Mouse (Mus musculus) stomach, postnatal 0 days (tissue): ENCODE results near the gene Aqp3. TPM values are rescaled to one million over a fixed set of nuclear protein-coding genes. Genes with fewer than 3 reads are reported as not detected.

Source experiments
- ATAC-seq: fragments of 200-750 bp; cut with Nextera tagmentation; 2 replicates; pipeline ENCODE4 v1.8.0; 2017; ENCODE audit not compliant: low FRiP score, low TSS enrichment
- DNase-seq: peaks from one replicate; pipeline ENCODE4 v3.0.0-alpha.2; 2016; ENCODE audit warnings: low spot score
- H3K27ac ChIP-seq: fragments of 300-500 bp; sonication (generic); replicated peaks from 2 replicates; pipeline ENCODE4 v1.5.1; 2014; ENCODE audit warnings: mild to moderate bottlenecking, control low read depth
- H3K27me3 ChIP-seq: fragments of 300-500 bp; sonication (generic); 2 replicates; pipeline ENCODE4 v1.6.1; 2014; ENCODE audit warnings: low read length; ENCODE audit not compliant: control insufficient read depth, insufficient read depth
- H3K36me3 ChIP-seq: fragments of 300-500 bp; sonication (generic); 2 replicates; pipeline ENCODE4 v1.6.1; 2014; ENCODE audit warnings: low read length, mixed read lengths; ENCODE audit not compliant: control insufficient read depth, insufficient read depth
- H3K4me1 ChIP-seq: fragments of 300-500 bp; sonication (generic); replicated peaks from 2 replicates; pipeline ENCODE4 v1.6.1; 2014; ENCODE audit warnings: antibody characterized with exemption; ENCODE audit not compliant: control insufficient read depth, insufficient read depth
- H3K4me2 ChIP-seq: fragments of 300-500 bp; sonication (generic); replicated peaks from 2 replicates; pipeline ENCODE4 v1.6.1; 2014; ENCODE audit warnings: low read depth, mild to moderate bottlenecking, control low read depth, moderate library complexity
- H3K4me3 ChIP-seq: fragments of 300-500 bp; sonication (generic); 2 replicates; pipeline ENCODE4 v1.5.1; 2014; ENCODE audit warnings: low read depth, low read length, control low read depth
- H3K9ac ChIP-seq: fragments of 300-500 bp; sonication (generic); 2 replicates; pipeline ENCODE4 v1.6.1; 2014; ENCODE audit warnings: mild to moderate bottlenecking, low read length, control low read depth, mixed read lengths
- H3K9me3 ChIP-seq: fragments of 300-500 bp; sonication (generic); 2 replicates; pipeline ENCODE4 v1.6.1; 2016; ENCODE audit warnings: low read length; ENCODE audit not compliant: control insufficient read depth
- CTCF ChIP-seq: IDR thresholded peaks from 2 replicates; pipeline ENCODE4 v1.5.1; 2016; ENCODE audit warnings: antibody characterized with exemption, low read depth, mild to moderate bottlenecking, moderate library complexity
- EP300 ChIP-seq: optimal IDR thresholded peaks from 2 replicates; pipeline ENCODE3; 2016; ENCODE audit warnings: antibody characterized with exemption
- WGBS: fragments of 180-500 bp; shearing (Covaris S2); extraction: QIAGEN DNeasy Blood & Tissue Kit; methylation state at CpG from one replicate; pipeline ENCODE4 v1.1.7; 2014; 5-methylcytosine and 5-hydroxymethylcytosine counted together
- polyA plus RNA-seq: library from polyadenylated mRNA; unstranded; fragments of >200 nt; fragmentation: Nextera tagmentation; extraction: Ambion mirVana; gene quantifications from 2 replicates; pipeline ENCODE4 v1.2.1, GENCODE M21; 2015

Gene Aqp3
- polyA plus RNA-seq, 1 experiment from 2014 or later: 227 TPM

DNA sequence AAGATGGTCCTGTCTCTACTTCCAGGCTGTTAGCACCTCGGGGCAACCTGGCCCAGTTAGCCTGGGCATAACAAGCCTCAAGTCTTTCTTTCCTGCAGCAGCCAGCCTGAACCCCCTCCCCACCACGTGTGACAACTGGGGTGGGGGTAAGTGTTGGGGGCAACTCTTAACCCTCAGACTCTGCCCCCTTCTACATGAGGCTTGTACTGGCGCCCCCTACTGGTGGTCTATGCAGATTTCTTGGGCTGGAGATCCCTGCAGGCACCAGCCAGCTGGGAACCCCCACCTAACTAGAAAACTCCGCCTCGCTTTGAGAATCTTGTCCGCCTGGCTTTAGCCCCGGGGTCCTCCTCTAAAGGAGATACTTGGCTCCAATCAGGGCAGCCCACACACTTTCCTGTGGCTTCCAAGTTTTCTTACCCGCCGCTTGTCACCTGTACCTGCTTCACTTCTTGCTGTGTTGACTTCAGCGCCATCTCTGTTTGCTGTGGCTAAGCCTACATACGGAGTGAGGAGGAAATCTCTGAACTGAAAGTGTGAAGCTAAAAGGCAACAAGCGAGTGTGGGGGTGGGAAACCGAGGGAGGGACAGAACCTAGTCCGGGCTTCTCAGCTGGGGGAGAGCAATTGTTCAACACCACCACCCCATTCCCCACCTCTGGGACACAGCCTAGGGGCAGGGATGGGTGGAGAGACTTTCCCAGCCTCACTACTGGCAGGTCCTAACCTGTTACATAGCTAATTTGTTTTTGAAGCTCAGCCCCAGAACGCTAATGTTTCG, 33.9 kb downstream of the Aqp3 start:
- H3K4me3 ChIP-seq: peak overlapping the region; percentile 27
- no peak for TF ChIP-seq EP300
- TF ChIP-seq CTCF: peak; percentile 71
- H3K9me3 ChIP-seq: no peaks in the 10 kb centered on the region
- ATAC-seq: peak; percentile 66
- WGBS: 15% methylated on average over 16 of the region's 16 CpGs
- H3K9ac ChIP-seq: peak overlapping the region; percentile 48
- no peaks in the 10 kb centered on the region for H3K36me3 ChIP-seq
- no peaks in the 10 kb centered on the region for H3K4me1 ChIP-seq
- H3K27ac ChIP-seq: peak overlapping the region; percentile 78
- H3K4me2 ChIP-seq: peak overlapping the region; percentile 44
- DNase-seq: peak; percentile 68
- H3K27me3 ChIP-seq: no peaks in the 10 kb centered on the region

DNA sequence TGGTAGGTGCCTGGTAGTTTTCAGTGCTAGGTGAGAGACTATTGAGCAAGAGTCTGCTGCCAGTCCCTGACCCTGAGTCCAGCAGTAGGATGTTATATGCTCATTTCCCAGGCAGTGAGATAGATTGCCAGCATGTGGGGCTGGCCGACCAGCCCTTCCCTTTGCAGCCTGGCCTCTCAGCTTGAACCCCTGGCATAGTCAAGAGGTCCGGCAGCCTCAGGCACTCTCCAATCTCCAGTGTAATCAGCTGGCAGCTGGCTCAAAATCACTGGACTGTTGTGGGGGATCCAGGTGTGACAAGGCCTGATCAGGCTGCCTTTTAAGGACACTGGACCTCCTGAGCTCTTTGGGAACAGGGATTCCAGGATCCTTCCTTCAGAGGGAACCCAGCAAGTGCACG, 34.6 kb downstream of the Aqp3 start:
- no peak for ATAC-seq
- DNase-seq: no peak
- WGBS: 34% methylated on average over 3 of the region's 3 CpGs
- Histone ChIP-seq H3K4me3 (no peak overlapping the region), H3K9me3 (no peaks in the 10 kb centered on the region), H3K36me3 (no peaks in the 10 kb centered on the region), H3K4me1 (no peaks in the 10 kb centered on the region), H3K27me3 (no peaks in the 10 kb centered on the region), H3K4me2 (no peak overlapping the region), H3K27ac (peak overlapping the region; percentile 78), H3K9ac (peak overlapping the region; percentile 48; the same call in 1 of the 2 replicates)
- TF ChIP-seq EP300 (no peak), CTCF (no peak)

DNA sequence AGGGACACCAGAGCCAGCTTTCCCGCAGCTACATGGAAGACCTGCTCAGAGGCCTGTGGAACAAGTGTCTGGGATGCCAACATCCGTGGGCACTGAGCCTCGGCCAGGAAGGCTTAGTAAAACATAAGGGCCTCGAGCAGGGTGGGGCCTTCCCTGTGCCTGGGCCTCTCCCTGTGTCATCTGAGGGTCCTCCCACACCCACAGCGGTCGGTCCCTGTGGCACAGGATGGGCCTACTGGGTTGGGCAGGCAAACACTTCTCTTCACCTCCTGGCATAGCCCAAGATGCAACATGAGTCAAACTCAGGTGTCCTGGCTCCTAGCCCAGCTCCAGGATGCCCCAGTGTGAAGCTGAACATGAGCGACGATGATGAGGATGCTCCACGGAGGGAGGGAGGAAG, 40.6 kb downstream of the Aqp3 start:
- Histone ChIP-seq H3K9me3 (no peaks in the 10 kb centered on the region), H3K27ac (peak overlapping the region; percentile 20; the same call in 1 of the 2 replicates), H3K36me3 (no peaks in the 10 kb centered on the region), H3K4me3 (no peak overlapping the region), H3K9ac (no peak overlapping the region), H3K4me1 (0 out of 2 replicates have a peak, but pooled peaks cover 3% of the 10 kb centered on the region), H3K4me2 (no peak overlapping the region), H3K27me3 (no peaks in the 10 kb centered on the region)
- peak; percentile 43; the same call in 1 of the 2 replicates for ATAC-seq
- WGBS: 42% methylated on average over 6 of the region's 9 CpGs
- no peak for TF ChIP-seq EP300
- no peak for TF ChIP-seq CTCF
- DNase-seq: no peak

DNA sequence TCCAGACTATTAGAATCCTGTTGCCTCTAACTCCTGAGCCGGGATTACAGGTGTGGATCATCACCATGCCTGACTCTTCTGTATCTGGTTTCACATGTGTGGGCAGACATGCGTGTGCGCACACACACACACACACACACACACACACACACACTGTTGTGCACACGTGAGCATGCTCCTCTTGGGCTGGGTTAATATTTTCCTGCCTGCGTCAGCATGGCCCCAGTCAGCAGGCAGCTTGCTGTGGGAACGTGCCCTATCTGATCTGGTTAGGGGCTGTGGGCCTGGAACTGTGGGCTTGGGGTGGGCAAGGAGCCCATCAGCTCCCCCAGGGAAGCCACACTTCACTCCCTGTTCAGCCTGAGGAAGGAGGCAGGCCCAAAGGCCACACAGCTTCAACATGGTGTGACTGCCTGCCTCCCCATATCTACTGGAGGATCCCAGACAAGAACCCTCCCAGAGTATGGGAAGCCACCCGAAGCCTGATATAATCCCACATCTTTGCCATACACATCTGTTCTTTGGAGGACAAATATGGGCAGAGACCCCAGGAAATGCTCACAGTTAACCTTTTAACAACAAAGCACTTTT, 41.1 kb downstream of the Aqp3 start:
- H3K9me3 ChIP-seq: no peaks in the 10 kb centered on the region
- H3K4me1 ChIP-seq: 0 out of 2 replicates have a peak, but pooled peaks cover 3% of the 10 kb centered on the region
- H3K36me3 ChIP-seq: no peaks in the 10 kb centered on the region
- H3K27ac ChIP-seq: peak overlapping the region; percentile 20; the same call in 1 of the 2 replicates
- no peak overlapping the region for H3K4me3 ChIP-seq
- no peak overlapping the region for H3K4me2 ChIP-seq
- no peak overlapping the region for H3K9ac ChIP-seq
- H3K27me3 ChIP-seq: no peaks in the 10 kb centered on the region
- TF ChIP-seq EP300 (no peak), CTCF (no peak)
- WGBS: 62% methylated on average over 7 of the region's 7 CpGs
- no peak for DNase-seq
- no peak for ATAC-seq

DNA sequence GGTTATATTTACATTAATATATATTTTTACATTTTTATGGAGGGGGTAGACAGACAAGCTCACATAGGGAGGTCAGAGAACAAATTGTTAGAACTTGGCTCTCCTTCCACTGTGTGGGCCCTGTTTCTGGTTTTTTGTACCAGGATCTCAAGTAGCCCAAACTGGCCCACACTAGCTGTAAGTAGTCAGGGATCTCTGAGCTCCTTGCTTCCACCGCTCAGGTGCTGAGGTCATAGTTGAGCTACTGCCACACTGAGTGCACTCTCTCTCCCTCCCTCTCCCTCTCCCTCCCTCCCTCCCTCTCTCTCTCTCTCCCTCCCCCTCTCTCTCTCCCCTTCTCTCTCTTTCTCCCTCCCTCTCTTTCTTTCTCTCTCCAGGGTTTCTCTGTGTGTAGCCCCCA, 41.7 kb downstream of the Aqp3 start:
- DNase-seq (no peak), ATAC-seq (no peak)
- Histone ChIP-seq H3K27ac (no peak overlapping the region), H3K9me3 (no peaks in the 10 kb centered on the region), H3K4me2 (no peak overlapping the region), H3K27me3 (no peaks in the 10 kb centered on the region), H3K36me3 (no peaks in the 10 kb centered on the region), H3K9ac (no peak overlapping the region), H3K4me1 (peaks cover 3% of the 10 kb centered on the region; the same call in 1 of the 2 replicates), H3K4me3 (no peak overlapping the region)
- TF ChIP-seq CTCF: no peak
- no peak for TF ChIP-seq EP300
- 29% methylated on average over 1 of the region's 1 CpGs for WGBS

DNA sequence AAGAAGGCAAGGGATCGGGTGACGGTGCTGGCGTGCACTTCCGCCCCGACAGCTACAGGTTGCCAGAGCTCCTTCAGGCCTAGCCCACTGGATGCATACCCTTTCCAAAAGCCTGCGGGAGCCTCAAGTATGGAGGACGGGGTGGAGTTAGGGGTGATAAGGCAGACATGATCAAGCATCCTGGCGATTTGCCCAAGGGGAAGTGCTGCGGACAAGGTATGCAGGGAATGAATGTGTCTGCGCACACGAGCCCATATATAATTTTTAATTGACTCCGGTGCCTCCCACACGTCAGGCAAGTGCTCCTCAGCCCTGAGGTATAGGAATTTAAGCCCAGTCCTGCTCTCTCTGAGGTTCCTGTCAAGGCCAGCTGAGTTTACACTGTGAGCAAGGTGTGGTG, 42.9 kb downstream of the Aqp3 start:
- Histone ChIP-seq H3K4me3 (no peak overlapping the region), H3K4me2 (peak overlapping the region; percentile 5; the same call in 1 of the 2 replicates), H3K27me3 (no peaks in the 10 kb centered on the region), H3K9ac (no peak overlapping the region), H3K9me3 (no peaks in the 10 kb centered on the region), H3K4me1 (peaks cover 3% of the 10 kb centered on the region; the same call in 1 of the 2 replicates), H3K36me3 (no peaks in the 10 kb centered on the region), H3K27ac (0 out of 2 replicates have a peak overlapping the region, but pooled peaks have one; percentile 2)
- peak; percentile 51; the same call in 1 of the 2 replicates for ATAC-seq
- 39% methylated on average over 13 of the region's 13 CpGs for WGBS
- TF ChIP-seq EP300 (no peak), CTCF (no peak)
- DNase-seq: peak; percentile 58
